Mouse (Mus musculus) induced T-regulatory cell, adult 2 months (primary cell): Measurements from ENCODE around the gene Dnajc6.

Experiments used
- DNase-seq: peaks from one replicate; pipeline ENCODE4 v3.0.0-alpha.2; 2012; ENCODE audit warnings: low read depth

Dnajc6 gene

GRCm38 (mm10) chr4:101507571-101508422, 11.3 kb downstream of the Dnajc6 start:
- DNase-seq: peak; percentile 40

- peak; percentile 12 for DNase-seq
Measured at GRCm38 (mm10) chr4:101508431-101508830, 12.0 kb downstream of the Dnajc6 start.

GRCm38 (mm10) chr4:101508851-101509577, 12.6 kb downstream of the Dnajc6 start:
- DNase-seq: peak; percentile 42

- DNase-seq: peak; percentile 18
Measured at GRCm38 (mm10) chr4:101510111-101510903, 13.9 kb downstream of the Dnajc6 start.

- DNase-seq: peak; percentile 12
Measured at GRCm38 (mm10) chr4:101510904-101511210, 14.4 kb downstream of the Dnajc6 start.

GRCm38 (mm10) chr4:101511768-101512521, 15.5 kb downstream of the Dnajc6 start:
- DNase-seq: peak; percentile 23

GRCm38 (mm10) chr4:101513251-101513650, 16.8 kb downstream of the Dnajc6 start:
- DNase-seq: peak; percentile 30

GRCm38 (mm10) chr4:101515853-101516252, 19.4 kb downstream of the Dnajc6 start:
- no peak for DNase-seq

- DNase-seq: no peak
Measured at GRCm38 (mm10) chr4:101516434-101517168, 20.2 kb downstream of the Dnajc6 start.

GRCm38 (mm10) chr4:101531901-101532300, 35.5 kb downstream of the Dnajc6 start:
- no peak for DNase-seq

- no peak for DNase-seq
Measured at GRCm38 (mm10) chr4:101540516-101540915, 44.1 kb downstream of the Dnajc6 start.

- no peak for DNase-seq
Measured at GRCm38 (mm10) chr4:101549958-101550591, 53.6 kb downstream of the Dnajc6 start.

- DNase-seq: no peak
Measured at GRCm38 (mm10) chr4:101550671-101551161, 54.3 kb downstream of the Dnajc6 start.

- no peak for DNase-seq
Measured at GRCm38 (mm10) chr4:101551425-101551824, 55.0 kb downstream of the Dnajc6 start.

GRCm38 (mm10) chr4:101552372-101552771, 55.9 kb downstream of the Dnajc6 start:
- DNase-seq: no peak

- DNase-seq: no peak
Measured at GRCm38 (mm10) chr4:101555016-101555415, 58.6 kb downstream of the Dnajc6 start.

- DNase-seq: no peak
Measured at GRCm38 (mm10) chr4:101560137-101560536, 63.7 kb downstream of the Dnajc6 start.

GRCm38 (mm10) chr4:101562836-101563235, 66.4 kb downstream of the Dnajc6 start:
- no peak for DNase-seq

GRCm38 (mm10) chr4:101563607-101564006, 67.2 kb downstream of the Dnajc6 start:
- DNase-seq: no peak

GRCm38 (mm10) chr4:101564746-101565417, 68.4 kb downstream of the Dnajc6 start:
- no peak for DNase-seq
